Mouse (Mus musculus) small intestine, adult 2 months (tissue): Measurements from ENCODE around the gene Tenm3.

Experiments used
- CTCF ChIP-seq: fragments of 200-500 bp; IDR thresholded peaks from 2 replicates; pipeline ENCODE4 v1.5.1; 2012; ENCODE audit warnings: low read depth, mild to moderate bottlenecking, control low read depth, inconsistent platforms, low read length, moderate library complexity, mixed read lengths; ENCODE audit not compliant: insufficient replicate concordance, insufficient read length; ENCODE audit errors: extremely low read depth
- POLR2A ChIP-seq: fragments of 200-500 bp; IDR thresholded peaks from 2 replicates; pipeline ENCODE4 v1.6.1; 2012; ENCODE audit warnings: low read depth, mild to moderate bottlenecking, control low read depth, inconsistent platforms, low read length, moderate library complexity

- TF ChIP-seq CTCF: no peak
- TF ChIP-seq POLR2A: no peak
Observed at GRCm38 (mm10) chr8:48514230-48514629, 329.5 kb downstream of the Tenm3 start.
